Mouse (Mus musculus) MEL (cell line): ENCODE data around the gene Smad1. TPM values are rescaled to one million over a fixed set of nuclear protein-coding genes. Genes with fewer than 3 reads are reported as not detected.

Experiments
- DNase-seq: peaks from one replicate; pipeline ENCODE4 v3.0.0; 2011; ENCODE audit warnings: low read depth, low spot score
- H3K27ac ChIP-seq: 2 replicates; pipeline ENCODE4 v1.5.1; 2012; ENCODE audit warnings: low read depth, mild to moderate bottlenecking, control low read depth, low read length, moderate library complexity; ENCODE audit not compliant: control insufficient read depth
- H3K27me3 ChIP-seq, 2 experiments: fragments of 150-350 bp in 1 of 2; sonication (generic) in 1 of 2; 2 replicates each; pipeline ENCODE4 v1.6.1; 2012; ENCODE audit warnings: low read length in 2 of 2, mild to moderate bottlenecking in 2 of 2, improper control_type of control experiment in 1 of 2, moderate library complexity in 1 of 2; ENCODE audit not compliant: insufficient read depth in 2 of 2, control insufficient read depth in 1 of 2
- H3K36me3 ChIP-seq, 2 experiments: 2 replicates each; pipeline ENCODE4 v1.6.1; 2012 to 2014; ENCODE audit warnings: low read length in 2 of 2, improper control_type of control experiment in 1 of 2, inconsistent platforms in 1 of 2, mild to moderate bottlenecking in 1 of 2; ENCODE audit not compliant: insufficient read depth in 2 of 2, control insufficient read depth in 1 of 2
- H3K4me1 ChIP-seq, 2 experiments: fragments of 150-350 bp in 1 of 2; sonication (generic) in 1 of 2; 2 replicates each; pipeline ENCODE4 v1.6.1; 2012; ENCODE audit warnings: low read length in 2 of 2, improper control_type of control experiment in 1 of 2, mild to moderate bottlenecking in 1 of 2; ENCODE audit not compliant: insufficient read depth in 2 of 2, control insufficient read depth in 1 of 2
- H3K4me3 ChIP-seq, 2 experiments: fragments of 150-350 bp in 1 of 2; sonication (generic) in 1 of 2; 2 replicates each; pipeline ENCODE4 v1.5.1; 2012; ENCODE audit warnings: low read depth in 2 of 2, low read length in 2 of 2, mild to moderate bottlenecking in 2 of 2, moderate library complexity in 2 of 2, control low read depth in 1 of 2, improper control_type of control experiment in 1 of 2; ENCODE audit not compliant: control insufficient read depth in 1 of 2, insufficient read depth in 1 of 2
- H3K79me2 ChIP-seq: 2 replicates; pipeline ENCODE4 v1.6.1; 2012; ENCODE audit warnings: mild to moderate bottlenecking, low read length, moderate library complexity; ENCODE audit not compliant: control insufficient read depth, poor library complexity, insufficient read depth
- H3K9ac ChIP-seq: 2 replicates; pipeline ENCODE4 v1.6.1; 2012; ENCODE audit warnings: low read depth, mild to moderate bottlenecking, control low read depth, low read length, moderate library complexity; ENCODE audit not compliant: control insufficient read depth, poor library complexity, severe bottlenecking
- H3K9me3 ChIP-seq: fragments of 150-350 bp; sonication (generic); replicated peaks from 2 replicates; pipeline ENCODE4 v1.6.1; 2012; ENCODE audit warnings: mild to moderate bottlenecking, low read length, improper control_type of control experiment, moderate library complexity; ENCODE audit not compliant: insufficient read depth
- BHLHE40 ChIP-seq: IDR thresholded peaks from 2 replicates; pipeline ENCODE4 v1.6.1; 2012; ENCODE audit warnings: low read depth, mild to moderate bottlenecking, inconsistent platforms, low read length, improper control_type of control experiment, borderline replicate concordance
- CHD2 ChIP-seq: IDR thresholded peaks from 2 replicates; pipeline ENCODE4 v1.6.1; 2011; ENCODE audit warnings: low read length, improper control_type of control experiment
- ELF1 ChIP-seq: IDR thresholded peaks from 2 replicates; pipeline ENCODE4 v1.6.1; 2014; ENCODE audit warnings: low read depth, mild to moderate bottlenecking, inconsistent platforms, low read length, improper control_type of control experiment, moderate library complexity
- EP300 ChIP-seq, 2 experiments: IDR thresholded peaks; 2 replicates each; pipeline ENCODE4 v1.6.1; 2011; ENCODE audit warnings: improper control_type of control experiment in 2 of 2, low read length in 2 of 2, low read depth in 1 of 2, mild to moderate bottlenecking in 1 of 2
- ETS1 ChIP-seq: IDR thresholded peaks from 2 replicates; pipeline ENCODE4 v1.6.1; 2012; ENCODE audit warnings: low read depth, mild to moderate bottlenecking, inconsistent platforms, low read length, improper control_type of control experiment, moderate library complexity
- GATA1 ChIP-seq: IDR thresholded peaks from 2 replicates; pipeline ENCODE4 v1.6.1; 2011; ENCODE audit warnings: low read depth, low read length, improper control_type of control experiment
- HCFC1 ChIP-seq: IDR thresholded peaks from 2 replicates; pipeline ENCODE4 v1.6.1; 2012; ENCODE audit warnings: low read depth, mild to moderate bottlenecking, inconsistent platforms, low read length, improper control_type of control experiment, moderate library complexity
- JUND ChIP-seq: IDR thresholded peaks from 2 replicates; pipeline ENCODE4 v1.6.1; 2011; ENCODE audit warnings: low read depth, mild to moderate bottlenecking, improper control_type of control experiment, low read length
- MAFK ChIP-seq: IDR thresholded peaks from 2 replicates; pipeline ENCODE4 v1.6.1; 2011; ENCODE audit warnings: low read depth, mild to moderate bottlenecking, low read length, improper control_type of control experiment, borderline replicate concordance
- MAZ ChIP-seq: IDR thresholded peaks from 2 replicates; pipeline ENCODE4 v1.6.1; 2012; ENCODE audit warnings: low read depth, mild to moderate bottlenecking, inconsistent platforms, low read length, improper control_type of control experiment
- MEF2A ChIP-seq: IDR thresholded peaks from 2 replicates; pipeline ENCODE4 v1.6.1; 2014; ENCODE audit warnings: low read depth, mild to moderate bottlenecking, inconsistent platforms, low read length, improper control_type of control experiment; ENCODE audit not compliant: poor library complexity, insufficient replicate concordance, severe bottlenecking; ENCODE audit errors: extremely low read depth
- MYB ChIP-seq: IDR thresholded peaks from 2 replicates; pipeline ENCODE4 v1.6.1; 2011; ENCODE audit warnings: mild to moderate bottlenecking, low read depth, low read length, improper control_type of control experiment
- MYC ChIP-seq: IDR thresholded peaks from 2 replicates; pipeline ENCODE4 v1.6.1; 2011; ENCODE audit warnings: low read depth, mild to moderate bottlenecking, low read length, improper control_type of control experiment, moderate library complexity
- NELFE ChIP-seq: IDR thresholded peaks from 2 replicates; pipeline ENCODE4 v1.6.1; 2011; ENCODE audit warnings: low read depth, low read length, improper control_type of control experiment
- NRF1 ChIP-seq: IDR thresholded peaks from 2 replicates; pipeline ENCODE4 v1.6.1; 2014; ENCODE audit warnings: low read depth, mild to moderate bottlenecking, inconsistent platforms, low read length, improper control_type of control experiment, moderate library complexity; ENCODE audit not compliant: poor library complexity, insufficient read depth, severe bottlenecking
- POLR2A ChIP-seq, 2 experiments: IDR thresholded peaks; 2 replicates each; pipeline ENCODE4 v1.6.1; 2011 to 2012; ENCODE audit warnings: low read length in 2 of 2, mild to moderate bottlenecking in 2 of 2, control low read depth in 1 of 2, improper control_type of control experiment in 1 of 2, low read depth in 1 of 2, moderate library complexity in 1 of 2; ENCODE audit not compliant: control insufficient read depth in 1 of 2, insufficient read depth in 1 of 2, poor library complexity in 1 of 2
- POLR2AphosphoS2 ChIP-seq: IDR thresholded peaks from 2 replicates; pipeline ENCODE4 v1.6.1; 2011; ENCODE audit warnings: low read length, improper control_type of control experiment
- RCOR1 ChIP-seq: IDR thresholded peaks from 2 replicates; pipeline ENCODE4 v1.6.1; 2012; ENCODE audit warnings: low read depth, mild to moderate bottlenecking, inconsistent platforms, low read length, improper control_type of control experiment
- SIN3A ChIP-seq: IDR thresholded peaks from 2 replicates; pipeline ENCODE4 v1.6.1; 2012; ENCODE audit warnings: low read length, improper control_type of control experiment, inconsistent platforms
- SMC3 ChIP-seq: IDR thresholded peaks from 2 replicates; pipeline ENCODE4 v1.6.1; 2011; ENCODE audit warnings: low read depth, low read length, improper control_type of control experiment
- UBTF ChIP-seq: IDR thresholded peaks from 2 replicates; pipeline ENCODE4 v1.6.1; 2012; ENCODE audit warnings: low read depth, mild to moderate bottlenecking, inconsistent platforms, low read length, improper control_type of control experiment, moderate library complexity, borderline replicate concordance; ENCODE audit not compliant: insufficient read depth
- ZC3H11A ChIP-seq: IDR thresholded peaks from 2 replicates; pipeline ENCODE4 v1.6.1; 2012; ENCODE audit warnings: low read depth, mild to moderate bottlenecking, inconsistent platforms, low read length, improper control_type of control experiment
- ZNF384 ChIP-seq: IDR thresholded peaks from 2 replicates; pipeline ENCODE4 v1.6.1; 2012; ENCODE audit warnings: low read depth, mild to moderate bottlenecking, inconsistent platforms, low read length, improper control_type of control experiment
- polyA plus RNA-seq, 2 experiments: library from polyadenylated mRNA; stranded (reverse) in 1 of 2; unstranded in 1 of 2; fragments of >175 nt in 1 of 2; fragments of >200 nt in 1 of 2; gene quantifications; 2 replicates each; pipeline versions ENCODE4 v1.2.1 to v1.2.4; 2012; ENCODE audit warnings: low replicate concordance in 2 of 2, low read depth in 1 of 2; ENCODE audit not compliant: insufficient read length in 2 of 2, insufficient read depth in 1 of 2, missing spikeins in 1 of 2
- total RNA-seq: library from RNA; depleted of rRNA; stranded (reverse); fragments of 300-350 nt; gene quantifications from 2 replicates; pipeline ENCODE4 v1.2.3, GENCODE M21; 2012

Gene Smad1
- total and polyA plus RNA-seq, 3 experiments = 1.3 to 2.0 TPM; not detected in 1

- no peak for TF ChIP-seq SIN3A
- TF ChIP-seq ELF1 = no peak
- no peak for TF ChIP-seq JUND
- no peak for TF ChIP-seq POLR2AphosphoS2
- peak; percentile 20; the same call in 1 of the 2 replicates for TF ChIP-seq ZC3H11A
- no peak for TF ChIP-seq BHLHE40
- no peak for TF ChIP-seq ZNF384
- TF ChIP-seq MAZ = no peak
- TF ChIP-seq RCOR1 = no peak
- no peak for TF ChIP-seq CHD2
- TF ChIP-seq MAFK = no peak
- no peak for TF ChIP-seq NRF1
- 0 out of 2 replicates have a peak, but pooled peaks have one; percentile 13 for TF ChIP-seq ETS1
- no peak for TF ChIP-seq NELFE
- TF ChIP-seq POLR2A (IDR thresholded peaks at IDR 0.05; ENCODE audit: control insufficient read depth in 1 of 2, insufficient read depth in 1 of 2, low read depth in 1 of 2, low read length in 2 of 2, poor library complexity in 1 of 2) = no peak
These were observed 38.4 kb downstream of the Smad1 start (continued) for GRCm38 (mm10) chr8:79360774-79361527.

GRCm38 (mm10) chr8:79360302-79360701 lies 39.0 kb downstream of the Smad1 start:
- no peak for DNase-seq
- Histone ChIP-seq H3K36me3 (peaks cover 0 to 16% of the 10 kb centered on the region in 2 experiments; a peak in 2 of 4 replicates), H3K27me3 (no peaks in the 10 kb centered on the region), H3K9ac (no peak overlapping the region), H3K4me3 (no peak overlapping the region)
- no peak for TF ChIP-seq MEF2A
- no peak for TF ChIP-seq SMC3
- TF ChIP-seq MYB = no peak
- TF ChIP-seq BHLHE40 = no peak
- no peak for TF ChIP-seq POLR2A (IDR thresholded peaks at IDR 0.05; ENCODE audit: control insufficient read depth in 1 of 2, insufficient read depth in 1 of 2, low read depth in 1 of 2, low read length in 2 of 2, poor library complexity in 1 of 2)
- no peak for TF ChIP-seq ZNF384
- TF ChIP-seq MYC = no peak
- no peak for TF ChIP-seq ZC3H11A
- TF ChIP-seq HCFC1 = no peak
- TF ChIP-seq GATA1 = no peak
- no peak for TF ChIP-seq EP300 (IDR thresholded peaks at IDR 0.05; ENCODE audit: low read depth in 1 of 2, low read length in 2 of 2)
- TF ChIP-seq SIN3A = no peak
- no peak for TF ChIP-seq UBTF
- TF ChIP-seq, all 39 proteins: peak for 0
- H3K9me3 ChIP-seq = no peaks in the 10 kb centered on the region
- H3K79me2 ChIP-seq = no peaks in the 10 kb centered on the region
- H3K27ac ChIP-seq = no peak overlapping the region
- H3K4me1 ChIP-seq = peaks cover 6 to 21% of the 10 kb centered on the region in 2 experiments
